Mouse (Mus musculus) embryonic facial prominence, embryonic 12.5 days (tissue): ENCODE data around the gene Secisbp2. TPM values are rescaled to one million over a fixed set of nuclear protein-coding genes. Genes with fewer than 3 reads are reported as not detected.

Experiments used
- ATAC-seq: fragments of 200-750 bp; cut with Nextera tagmentation; 2 replicates; pipeline ENCODE4 v1.8.0; 2017; ENCODE audit not compliant: insufficient number of reproducible peaks, insufficient read depth, low FRiP score, low TSS enrichment
- H3K27ac ChIP-seq: fragments of 300-500 bp; sonication (generic); 2 replicates; pipeline ENCODE4 v1.5.1; 2016; ENCODE audit warnings: mild to moderate bottlenecking
- H3K27me3 ChIP-seq: fragments of 300-500 bp; sonication (generic); 2 replicates; pipeline ENCODE4 v1.6.1; 2016; ENCODE audit warnings: mild to moderate bottlenecking, moderate library complexity
- H3K36me3 ChIP-seq: fragments of 300-500 bp; sonication (generic); 2 replicates; pipeline ENCODE4 v1.6.1; 2016; ENCODE audit warnings: mild to moderate bottlenecking
- H3K4me1 ChIP-seq: fragments of 300-500 bp; sonication (generic); 2 replicates; pipeline ENCODE4 v1.6.1; 2016
- H3K4me2 ChIP-seq: fragments of 300-500 bp; sonication (generic); replicated peaks from 2 replicates; pipeline ENCODE4 v1.6.1; 2016; ENCODE audit warnings: mild to moderate bottlenecking, moderate library complexity
- H3K4me3 ChIP-seq: fragments of 300-500 bp; sonication (generic); 2 replicates; pipeline ENCODE4 v1.5.1; 2016; ENCODE audit warnings: mild to moderate bottlenecking
- H3K9ac ChIP-seq: fragments of 300-500 bp; sonication (generic); 2 replicates; pipeline ENCODE4 v1.6.1; 2016; ENCODE audit warnings: mild to moderate bottlenecking, moderate library complexity
- H3K9me3 ChIP-seq: fragments of 300-500 bp; sonication (generic); 2 replicates; pipeline ENCODE4 v1.6.1; 2016; ENCODE audit warnings: mild to moderate bottlenecking, moderate library complexity
- WGBS: fragments of 180-500 bp; shearing (Covaris S2); methylation state at CpG from one replicate; pipeline ENCODE4 v1.1.7; 2016; 5-methylcytosine and 5-hydroxymethylcytosine counted together
- polyA plus RNA-seq: library from polyadenylated mRNA; unstranded; fragments of >200 nt; fragmentation: Nextera tagmentation; extraction: Ambion mirVana; gene quantifications from 2 replicates; pipeline ENCODE4 v1.2.1, GENCODE M21; 2016

Gene Secisbp2
- polyA plus RNA-seq, 1 experiment from 2014 or later: 25.2 TPM

- Histone ChIP-seq H3K4me1 (peaks cover 18% of the 10 kb centered on the region), H3K9ac (no peak overlapping the region), H3K9me3 (no peaks in the 10 kb centered on the region), H3K27me3 (no peaks in the 10 kb centered on the region), H3K36me3 (0 out of 2 replicates have a peak, but pooled peaks cover 2% of the 10 kb centered on the region), H3K4me3 (no peak overlapping the region), H3K4me2 (no peak overlapping the region), H3K27ac (no peak overlapping the region)
- 54% methylated on average over 4 of the region's 5 CpGs for WGBS
- no peak for ATAC-seq
Measured at GRCm38 (mm10) chr13:51723114-51723513, 71.6 kb downstream of the Secisbp2 start.

- no peak for ATAC-seq
- H3K9ac ChIP-seq: no peak overlapping the region
- H3K27ac ChIP-seq: no peak overlapping the region
- no peaks in the 10 kb centered on the region for H3K27me3 ChIP-seq
- H3K36me3 ChIP-seq: no peaks in the 10 kb centered on the region
- peaks cover 27% of the 10 kb centered on the region for H3K4me1 ChIP-seq
- no peaks in the 10 kb centered on the region for H3K9me3 ChIP-seq
- no peak overlapping the region for H3K4me3 ChIP-seq
- 75% methylated on average over 6 of the region's 6 CpGs for WGBS
- H3K4me2 ChIP-seq: no peak overlapping the region
Measured at GRCm38 (mm10) chr13:51724566-51724965, 73.1 kb downstream of the Secisbp2 start.

GRCm38 (mm10) chr13:51725446-51725845 is 73.9 kb downstream of the Secisbp2 start:
- Histone ChIP-seq H3K9me3 (no peaks in the 10 kb centered on the region), H3K36me3 (no peaks in the 10 kb centered on the region), H3K4me3 (no peak overlapping the region), H3K27me3 (no peaks in the 10 kb centered on the region), H3K27ac (no peak overlapping the region), H3K4me1 (peaks cover 35% of the 10 kb centered on the region), H3K4me2 (no peak overlapping the region), H3K9ac (no peak overlapping the region)
- ATAC-seq: no peak
- WGBS: 76% methylated on average over 7 of the region's 7 CpGs

- Histone ChIP-seq H3K4me2 (no peak overlapping the region), H3K4me3 (no peak overlapping the region), H3K27me3 (no peaks in the 10 kb centered on the region), H3K9ac (no peak overlapping the region), H3K9me3 (no peaks in the 10 kb centered on the region), H3K4me1 (peaks cover 36% of the 10 kb centered on the region), H3K27ac (no peak overlapping the region), H3K36me3 (no peaks in the 10 kb centered on the region)
- no peak for ATAC-seq
- whole genome bisulfite sequencing: 41% methylated on average over 8 of the region's 8 CpGs
Measured at GRCm38 (mm10) chr13:51725926-51726574, 74.6 kb downstream of the Secisbp2 start.

- Histone ChIP-seq H3K4me3 (no peak overlapping the region), H3K27me3 (no peaks in the 10 kb centered on the region), H3K9me3 (no peaks in the 10 kb centered on the region), H3K4me1 (peaks cover 36% of the 10 kb centered on the region), H3K4me2 (no peak overlapping the region), H3K27ac (no peak overlapping the region), H3K9ac (no peak overlapping the region), H3K36me3 (no peaks in the 10 kb centered on the region)
- ATAC-seq: no peak
- WGBS: 30% methylated on average over 6 of the region's 7 CpGs
Measured at GRCm38 (mm10) chr13:51727364-51727763, 75.9 kb downstream of the Secisbp2 start.

- Histone ChIP-seq H3K4me3 (no peak overlapping the region), H3K4me1 (peaks cover 28% of the 10 kb centered on the region), H3K27me3 (no peaks in the 10 kb centered on the region), H3K9ac (no peak overlapping the region), H3K36me3 (no peaks in the 10 kb centered on the region), H3K27ac (peak overlapping the region; percentile 79), H3K9me3 (no peaks in the 10 kb centered on the region), H3K4me2 (no peak overlapping the region)
- ATAC-seq: no peak
- 10% methylated on average over 4 of the region's 4 CpGs for WGBS
Measured at GRCm38 (mm10) chr13:51729887-51730361, 78.4 kb downstream of the Secisbp2 start.

GRCm38 (mm10) chr13:51731474-51731873 is 80.0 kb downstream of the Secisbp2 start:
- no peaks in the 10 kb centered on the region for H3K36me3 ChIP-seq
- H3K4me2 ChIP-seq: no peak overlapping the region
- no peaks in the 10 kb centered on the region for H3K27me3 ChIP-seq
- no peak for ATAC-seq
- H3K4me1 ChIP-seq: peaks cover 18% of the 10 kb centered on the region
- H3K4me3 ChIP-seq: no peak overlapping the region
- H3K27ac ChIP-seq: no peak overlapping the region
- no peaks in the 10 kb centered on the region for H3K9me3 ChIP-seq
- WGBS: 84% methylated on average over 7 of the region's 7 CpGs
- no peak overlapping the region for H3K9ac ChIP-seq

GRCm38 (mm10) chr13:51732097-51732664 is 80.7 kb downstream of the Secisbp2 start:
- no peak overlapping the region for H3K27ac ChIP-seq
- WGBS: 75% methylated on average over 14 of the region's 14 CpGs
- H3K27me3 ChIP-seq: no peaks in the 10 kb centered on the region
- ATAC-seq: no peak
- no peak overlapping the region for H3K9ac ChIP-seq
- H3K9me3 ChIP-seq: no peaks in the 10 kb centered on the region
- no peak overlapping the region for H3K4me3 ChIP-seq
- peaks cover 18% of the 10 kb centered on the region for H3K4me1 ChIP-seq
- no peaks in the 10 kb centered on the region for H3K36me3 ChIP-seq
- no peak overlapping the region for H3K4me2 ChIP-seq

Other genes with a start within 250 kb of the Secisbp2 start
- gene S1pr3, start 243.1 kb upstream of the Secisbp2 start, polyA plus RNA-seq: 140 and 144 TPM in 2 replicates
- gene Shc3, start 82.3 kb upstream of the Secisbp2 start, polyA plus RNA-seq: 1.7 and 2.5 TPM in 2 replicates
- 283 and 304 TPM in 2 replicates for gene Cks2, start 6.5 kb upstream of the Secisbp2 start, polyA plus RNA-seq
- gene Sema4d, start 142.1 kb downstream of the Secisbp2 start, polyA plus RNA-seq: 6.8 and 7.1 TPM in 2 replicates
- gene Gadd45g, start 195.0 kb downstream of the Secisbp2 start, polyA plus RNA-seq: 60.3 TPM in 2 replicates